Mouse (Mus musculus): ENCODE measurements around the gene Pdhb. TPM values are rescaled to one million over a fixed set of nuclear protein-coding genes. Genes with fewer than 3 reads are reported as not detected.
A peak's percentile ranks its signal among the peaks of the same experiment; 100 is the strongest.

Pdhb gene
- polyA plus RNA-seq, 1 experiment from 2014 or later = 606 TPM

GRCm38 (mm10) chr14:8154072-8154471 lies 18.8 kb downstream of the Pdhb start:
- Histone ChIP-seq H3K9ac (no peak overlapping the region), H3K36me3 (peaks cover 19% of the 10 kb centered on the region), H3K9me3 (replicated peaks) (no peaks in the 10 kb centered on the region), H3K4me2 (no peak overlapping the region), H3K27ac (no peak overlapping the region), H3K27me3 (no peaks in the 10 kb centered on the region), H3K4me1 (replicated peaks) (no peaks in the 10 kb centered on the region), H3K4me3 (no peak overlapping the region)
- ATAC-seq (replicated peaks; ENCODE audit: insufficient number of reproducible peaks, insufficient read depth, low FRiP score, low read depth) = no peak
- 68% methylated on average over 3 of the region's 3 CpGs for WGBS

GRCm38 (mm10) chr14:8151757-8152156 lies 21.1 kb downstream of the Pdhb start:
- H3K9ac ChIP-seq = no peak overlapping the region
- peaks cover under 1% of the 10 kb centered on the region; the same call in 1 of the 2 replicates for H3K4me1 ChIP-seq (replicated peaks)
- H3K4me3 ChIP-seq = no peak overlapping the region
- 91% methylated on average over 5 of the region's 5 CpGs for WGBS
- H3K4me2 ChIP-seq = no peak overlapping the region
- no peak overlapping the region for H3K27ac ChIP-seq
- ATAC-seq (replicated peaks; ENCODE audit: insufficient number of reproducible peaks, insufficient read depth, low FRiP score, low read depth) = no peak
- no peaks in the 10 kb centered on the region for H3K9me3 ChIP-seq (replicated peaks)
- peaks cover 19% of the 10 kb centered on the region for H3K36me3 ChIP-seq
- H3K27me3 ChIP-seq = no peaks in the 10 kb centered on the region

- Histone ChIP-seq H3K27me3 (no peaks in the 10 kb centered on the region), H3K36me3 (peaks cover 33% of the 10 kb centered on the region), H3K9me3 (replicated peaks) (no peaks in the 10 kb centered on the region), H3K27ac (no peak overlapping the region), H3K4me2 (no peak overlapping the region), H3K4me1 (replicated peaks) (peaks cover 11% of the 10 kb centered on the region), H3K4me3 (no peak overlapping the region), H3K9ac (no peak overlapping the region)
- ATAC-seq (replicated peaks; ENCODE audit: insufficient number of reproducible peaks, insufficient read depth, low FRiP score, low read depth) = no peak
- 85% methylated on average over 8 of the region's 8 CpGs for WGBS
Observed at GRCm38 (mm10) chr14:8148842-8149241, 24.0 kb downstream of the Pdhb start.

- ATAC-seq (replicated peaks; ENCODE audit: insufficient number of reproducible peaks, insufficient read depth, low FRiP score, low read depth) = no peak
- no peak overlapping the region for H3K27ac ChIP-seq
- no peak overlapping the region for H3K4me3 ChIP-seq
- peaks cover 37% of the 10 kb centered on the region for H3K36me3 ChIP-seq
- WGBS = 88% methylated on average over 10 of the region's 11 CpGs
- H3K9ac ChIP-seq = no peak overlapping the region
- H3K4me1 ChIP-seq (replicated peaks) = peaks cover 11% of the 10 kb centered on the region
- H3K9me3 ChIP-seq (replicated peaks) = no peaks in the 10 kb centered on the region
- no peak overlapping the region for H3K4me2 ChIP-seq
- no peaks in the 10 kb centered on the region for H3K27me3 ChIP-seq
Observed at GRCm38 (mm10) chr14:8146611-8147223, 26.1 kb downstream of the Pdhb start.

GRCm38 (mm10) chr14:8145594-8146558 lies 26.9 kb downstream of the Pdhb start:
- Histone ChIP-seq H3K9ac (no peak overlapping the region), H3K9me3 (replicated peaks) (no peaks in the 10 kb centered on the region), H3K27me3 (no peaks in the 10 kb centered on the region), H3K27ac (peak overlapping the region; percentile 55), H3K4me2 (no peak overlapping the region), H3K36me3 (peaks cover 37% of the 10 kb centered on the region), H3K4me1 (replicated peaks) (peaks cover 11% of the 10 kb centered on the region), H3K4me3 (no peak overlapping the region)
- ATAC-seq (replicated peaks; ENCODE audit: insufficient number of reproducible peaks, insufficient read depth, low FRiP score, low read depth) = no peak
- WGBS = 49% methylated on average over 13 of the region's 13 CpGs

- Histone ChIP-seq H3K27ac (no peak overlapping the region), H3K9ac (no peak overlapping the region), H3K36me3 (peaks cover 50% of the 10 kb centered on the region), H3K4me2 (no peak overlapping the region), H3K9me3 (replicated peaks) (no peaks in the 10 kb centered on the region), H3K4me3 (no peak overlapping the region), H3K4me1 (replicated peaks) (peaks cover 3% of the 10 kb centered on the region), H3K27me3 (no peaks in the 10 kb centered on the region)
- no peak for ATAC-seq (replicated peaks; ENCODE audit: insufficient number of reproducible peaks, insufficient read depth, low FRiP score, low read depth)
- 81% methylated on average over 2 of the region's 2 CpGs for WGBS
Observed at GRCm38 (mm10) chr14:8141131-8141530, 31.7 kb downstream of the Pdhb start.

- no peaks in the 10 kb centered on the region for H3K9me3 ChIP-seq (replicated peaks)
- no peak overlapping the region for H3K27ac ChIP-seq
- H3K4me1 ChIP-seq (replicated peaks) = 0 out of 2 replicates have a peak, but pooled peaks cover 2% of the 10 kb centered on the region
- H3K36me3 ChIP-seq = peaks cover 47% of the 10 kb centered on the region
- WGBS = 81% methylated on average over 23 of the region's 23 CpGs
- no peak overlapping the region for H3K4me2 ChIP-seq
- H3K4me3 ChIP-seq = no peak overlapping the region
- no peak for ATAC-seq (replicated peaks; ENCODE audit: insufficient number of reproducible peaks, insufficient read depth, low FRiP score, low read depth)
- no peaks in the 10 kb centered on the region for H3K27me3 ChIP-seq
- no peak overlapping the region for H3K9ac ChIP-seq
Observed at GRCm38 (mm10) chr14:8139724-8140710, 32.8 kb downstream of the Pdhb start.

- no peaks in the 10 kb centered on the region for H3K27me3 ChIP-seq
- 42% methylated on average over 3 of the region's 3 CpGs for WGBS
- no peak overlapping the region for H3K9ac ChIP-seq
- H3K4me1 ChIP-seq (replicated peaks) = peaks cover 11% of the 10 kb centered on the region
- H3K36me3 ChIP-seq = peaks cover 17% of the 10 kb centered on the region
- ATAC-seq (replicated peaks; ENCODE audit: insufficient number of reproducible peaks, insufficient read depth, low FRiP score, low read depth) = peak; percentile 87
- no peak overlapping the region for H3K4me3 ChIP-seq
- H3K9me3 ChIP-seq (replicated peaks) = no peaks in the 10 kb centered on the region
- H3K4me2 ChIP-seq = no peak overlapping the region
- H3K27ac ChIP-seq = peak overlapping the region; percentile 88
Observed at GRCm38 (mm10) chr14:8135130-8135529, 37.7 kb downstream of the Pdhb start.

- no peak for ATAC-seq (replicated peaks; ENCODE audit: insufficient number of reproducible peaks, insufficient read depth, low FRiP score, low read depth)
- H3K9me3 ChIP-seq (replicated peaks) = no peaks in the 10 kb centered on the region
- no peak overlapping the region for H3K4me2 ChIP-seq
- H3K27me3 ChIP-seq = no peaks in the 10 kb centered on the region
- H3K4me1 ChIP-seq (replicated peaks) = peaks cover 11% of the 10 kb centered on the region
- peak overlapping the region; percentile 88 for H3K27ac ChIP-seq
- no peak overlapping the region for H3K4me3 ChIP-seq
- H3K9ac ChIP-seq = no peak overlapping the region
- H3K36me3 ChIP-seq = peaks cover 17% of the 10 kb centered on the region
- 70% methylated on average over 2 of the region's 2 CpGs for WGBS
Observed at GRCm38 (mm10) chr14:8134234-8134633, 38.6 kb downstream of the Pdhb start.

- peaks cover 11% of the 10 kb centered on the region for H3K4me1 ChIP-seq (replicated peaks)
- H3K9ac ChIP-seq = no peak overlapping the region
- H3K27me3 ChIP-seq = no peaks in the 10 kb centered on the region
- H3K4me2 ChIP-seq = no peak overlapping the region
- H3K27ac ChIP-seq = no peak overlapping the region; the same call in 1 of the 2 replicates
- H3K36me3 ChIP-seq = peaks cover 9% of the 10 kb centered on the region
- ATAC-seq (replicated peaks; ENCODE audit: insufficient number of reproducible peaks, insufficient read depth, low FRiP score, low read depth) = no peak
- no peaks in the 10 kb centered on the region for H3K9me3 ChIP-seq (replicated peaks)
- no peak overlapping the region for H3K4me3 ChIP-seq
- 78% methylated on average over 8 of the region's 8 CpGs for WGBS
Observed at GRCm38 (mm10) chr14:8132789-8133188, 40.0 kb downstream of the Pdhb start.

GRCm38 (mm10) chr14:8127971-8128370 lies 44.9 kb downstream of the Pdhb start:
- no peak for ATAC-seq (replicated peaks; ENCODE audit: insufficient number of reproducible peaks, insufficient read depth, low FRiP score, low read depth)
- no peak overlapping the region for H3K4me3 ChIP-seq
- no peaks in the 10 kb centered on the region for H3K9me3 ChIP-seq (replicated peaks)
- no peak overlapping the region for H3K27ac ChIP-seq
- H3K36me3 ChIP-seq = peaks cover 12% of the 10 kb centered on the region; the same call in 1 of the 2 replicates
- H3K4me1 ChIP-seq (replicated peaks) = peaks cover 1% of the 10 kb centered on the region
- WGBS = 55% methylated on average over 5 of the region's 5 CpGs
- H3K4me2 ChIP-seq = no peak overlapping the region
- H3K9ac ChIP-seq = no peak overlapping the region
- no peaks in the 10 kb centered on the region for H3K27me3 ChIP-seq

All from heart, embryonic 15.5 days (tissue).